Mouse (Mus musculus) left cerebral cortex, postnatal 4 days (tissue): ENCODE measurements around the gene Sycp1. TPM values are rescaled to one million over a fixed set of nuclear protein-coding genes. Genes with fewer than 3 reads are reported as not detected.

ENCODE experiments used
- DNase-seq: peaks from one replicate; pipeline ENCODE4 v3.0.0-alpha.2; 2022
- intact Hi-C: fragments of 180-260 bp; cut with DNase I; formaldehyde crosslinking; loops from one replicate; pipeline ENCODE4 v1.15.1; 2025
- total RNA-seq, 2 experiments: library from RNA; stranded (reverse); gene quantifications; 2 replicates each; pipeline ENCODE4 v1.2.3; 2021

Sycp1 gene
- not detected for total RNA-seq

- DNase-seq, result no peak
- intact Hi-C loops, result no loop called here
These were observed at the start of gene Sycp1 for GRCm38 (mm10) chr3:102935451-102936354. Sycp1 (minus strand) TSS chr3:102936100.

GRCm38 (mm10) chr3:102980349-102980736, 44.4 kb upstream of the Sycp1 start:
- DNase-seq, result no peak
- intact Hi-C loops, result no loop called here

GRCm38 (mm10) chr3:102979550-102980348, 43.8 kb upstream of the Sycp1 start:
- intact Hi-C loops, result no loop called here
- peak; percentile 57 for DNase-seq

GRCm38 (mm10) chr3:102976906-102977305, 41.0 kb upstream of the Sycp1 start:
- intact Hi-C loops, result no loop called here
- no peak for DNase-seq

GRCm38 (mm10) chr3:102970508-102970907, 34.6 kb upstream of the Sycp1 start:
- no peak for DNase-seq
- intact Hi-C loops, result no loop called here

- intact Hi-C loops, result no loop called here
- no peak for DNase-seq
These were observed 34.2 kb upstream of the Sycp1 start for GRCm38 (mm10) chr3:102970067-102970466.

- intact Hi-C loops, result no loop called here
- no peak for DNase-seq
These were observed 28.1 kb upstream of the Sycp1 start, which contains the start of gene Nr1h5 for GRCm38 (mm10) chr3:102964033-102964432. Nr1h5 (minus strand) TSS chr3:102964133.

GRCm38 (mm10) chr3:102955596-102955995, 19.7 kb upstream of the Sycp1 start:
- no peak for DNase-seq
- intact Hi-C loops, result no loop called here

- intact Hi-C loops, result no loop called here
- DNase-seq, result no peak
These were observed 19.2 kb upstream of the Sycp1 start for GRCm38 (mm10) chr3:102955143-102955542.

- intact Hi-C loops, result no loop called here
- no peak for DNase-seq
These were observed 18.6 kb upstream of the Sycp1 start for GRCm38 (mm10) chr3:102954476-102954875.

GRCm38 (mm10) chr3:102946861-102947260, 11.0 kb upstream of the Sycp1 start:
- DNase-seq, result no peak
- intact Hi-C loops, result no loop called here

GRCm38 (mm10) chr3:102946312-102946711, 10.4 kb upstream of the Sycp1 start:
- intact Hi-C loops, result no loop called here
- DNase-seq, result no peak

- intact Hi-C loops, result no loop called here
- DNase-seq, result no peak
These were observed 2.2 kb upstream of the Sycp1 start for GRCm38 (mm10) chr3:102938100-102938499.

GRCm38 (mm10) chr3:102899136-102899535, 36.8 kb downstream of the Sycp1 start:
- intact Hi-C loops, result no loop called here
- no peak for DNase-seq

GRCm38 (mm10) chr3:102880529-102880928, 55.4 kb downstream of the Sycp1 start:
- intact Hi-C loops, result no loop called here
- DNase-seq, result no peak

- intact Hi-C loops, result no loop called here
- no peak for DNase-seq
These were observed 87.2 kb downstream of the Sycp1 start for GRCm38 (mm10) chr3:102848661-102849060.

GRCm38 (mm10) chr3:102842386-102842785, 93.5 kb downstream of the Sycp1 start:
- intact Hi-C loops, result no loop called here
- DNase-seq, result no peak

- intact Hi-C loops, result loop anchor here (2.0 to 5.0 kb wide), 2 partner anchors 89 to 552 kb away; no protein-coding TSS in a partner anchor
- DNase-seq, result peak; percentile 81
These were observed 132.0 kb downstream of the Sycp1 start for GRCm38 (mm10) chr3:102803937-102804336.

- DNase-seq, result no peak
- intact Hi-C loops, result no loop called here
These were observed 148.5 kb downstream of the Sycp1 start for GRCm38 (mm10) chr3:102787369-102787768.

- no peak for DNase-seq
- intact Hi-C loops, result no loop called here
These were observed 153.3 kb downstream of the Sycp1 start, which contains the start of gene Tshb for GRCm38 (mm10) chr3:102782618-102783017. Tshb (minus strand) TSS chr3:102782718.

- intact Hi-C loops, result no loop called here
- no peak for DNase-seq
These were observed 162.9 kb downstream of the Sycp1 start for GRCm38 (mm10) chr3:102773018-102773417.
